Mouse (Mus musculus): ENCODE measurements at regions not wholly inside any gene's neighbourhood (a gene's known extent, or its start where the extent isn't known, plus 50 kb on each side); places are given as distances from the start of the nearest gene placed in this dataset.

DNA sequence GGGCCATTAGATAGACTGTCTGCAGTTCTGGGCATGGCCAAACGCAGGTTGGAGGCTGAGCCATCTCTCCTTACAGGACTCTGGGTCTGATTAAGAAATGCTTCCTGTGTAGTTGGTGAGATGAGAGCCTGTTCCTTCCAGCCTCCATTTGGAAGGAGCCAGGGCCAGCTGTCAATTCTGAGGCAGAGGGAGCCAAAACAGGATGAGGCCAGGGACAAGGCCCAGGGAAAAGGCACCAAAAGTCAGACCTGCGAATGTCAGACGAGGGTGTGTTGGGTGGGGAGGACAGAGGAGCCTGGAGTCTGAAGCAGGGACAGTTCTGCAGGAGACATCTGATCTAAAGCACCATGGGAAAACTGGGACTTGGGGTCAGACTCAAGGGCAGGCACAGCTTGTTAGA lies 335.9 kb upstream of the Trpc7 start:
- no peak overlapping the region for H3K4me3 ChIP-seq
- no peaks in the 10 kb centered on the region for H3K27me3 ChIP-seq (ENCODE audit: insufficient read depth, poor library complexity, severe bottlenecking)
- no peak overlapping the region for H3K27ac ChIP-seq
- peaks cover 5% of the 10 kb centered on the region; the same call in 1 of the 2 replicates for H3K4me1 ChIP-seq
- no peak for DNase-seq (ENCODE audit: low spot score)
- no peaks in the 10 kb centered on the region for H3K9me3 ChIP-seq
- no peaks in the 10 kb centered on the region for H3K36me3 ChIP-seq
- WGBS: 46% methylated on average over 3 of the region's 3 CpGs

DNA sequence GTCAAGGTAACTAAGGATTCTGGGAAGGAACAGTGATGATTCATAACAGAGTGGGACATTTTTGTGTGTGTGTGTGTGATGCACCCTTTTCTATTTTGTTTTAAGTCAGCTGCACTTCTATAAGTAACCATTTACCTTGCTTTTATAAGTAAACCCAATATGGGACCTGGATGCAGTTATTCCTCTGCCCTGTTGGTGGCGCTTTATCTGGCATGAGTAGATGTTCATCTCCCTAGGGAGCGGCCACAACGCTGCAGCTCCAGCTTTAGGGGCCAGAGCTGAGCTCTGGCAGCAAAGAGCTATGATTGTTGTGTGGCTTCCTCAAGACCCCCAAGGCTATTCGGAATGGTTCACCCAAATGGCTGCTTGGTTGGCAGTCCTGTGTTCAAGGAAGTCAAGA lies 334.5 kb upstream of the Trpc7 start:
- peaks cover 5% of the 10 kb centered on the region; the same call in 1 of the 2 replicates for H3K4me1 ChIP-seq
- H3K9me3 ChIP-seq: no peaks in the 10 kb centered on the region
- no peak overlapping the region for H3K27ac ChIP-seq
- 52% methylated on average over 4 of the region's 4 CpGs for WGBS
- H3K27me3 ChIP-seq (ENCODE audit: insufficient read depth, poor library complexity, severe bottlenecking): no peaks in the 10 kb centered on the region
- DNase-seq (ENCODE audit: low spot score): no peak
- no peak overlapping the region for H3K4me3 ChIP-seq
- no peaks in the 10 kb centered on the region for H3K36me3 ChIP-seq

DNA sequence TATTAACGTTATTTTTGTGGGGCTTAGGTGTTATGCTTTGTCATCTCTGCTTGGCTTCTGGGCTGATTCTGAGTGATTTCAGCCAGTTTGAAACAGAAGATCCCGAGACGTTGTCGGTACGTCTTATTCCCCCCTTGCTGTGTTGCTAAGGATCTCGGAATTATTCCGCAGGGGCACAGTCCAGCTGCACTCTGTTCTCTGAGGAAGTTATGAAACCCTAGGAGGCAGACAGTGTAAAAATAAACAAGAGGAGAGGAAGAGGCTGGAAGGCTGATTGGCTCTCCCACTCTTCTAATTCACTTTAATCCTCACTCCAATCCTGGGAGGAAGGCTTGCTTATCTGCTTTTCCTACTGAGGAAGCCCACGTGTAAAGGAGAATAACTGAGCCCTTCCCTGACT lies 325.3 kb upstream of the Trpc7 start:
- no peaks in the 10 kb centered on the region for H3K36me3 ChIP-seq
- WGBS: 69% methylated on average over 8 of the region's 8 CpGs
- no peaks in the 10 kb centered on the region for H3K9me3 ChIP-seq
- no peak overlapping the region for H3K27ac ChIP-seq
- H3K4me1 ChIP-seq: peaks cover 18% of the 10 kb centered on the region
- no peak overlapping the region for H3K4me3 ChIP-seq
- H3K27me3 ChIP-seq (ENCODE audit: insufficient read depth, poor library complexity, severe bottlenecking): no peaks in the 10 kb centered on the region; the same call in 1 of the 2 replicates
- DNase-seq (ENCODE audit: low spot score): no peak

DNA sequence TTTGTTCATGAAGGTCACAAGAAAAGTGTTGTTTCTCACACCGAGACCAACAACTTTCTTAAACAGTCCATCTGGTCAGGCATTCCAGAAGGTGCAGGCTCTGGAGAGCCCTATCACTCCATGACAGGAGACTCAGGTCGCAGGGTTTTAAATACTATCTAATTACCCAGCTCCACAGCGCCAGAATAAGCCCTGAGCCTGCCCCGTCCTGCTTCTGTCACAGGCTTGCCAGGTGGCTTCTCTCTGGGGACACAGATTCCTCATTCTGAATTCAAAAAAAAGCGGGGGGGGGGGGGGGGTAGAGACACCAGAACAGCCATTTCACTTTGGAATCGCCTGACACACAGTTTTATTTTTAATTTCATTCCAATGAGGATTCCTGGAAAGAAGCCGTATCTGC lies 320.4 kb upstream of the Trpc7 start:
- Histone ChIP-seq H3K4me1 (peaks cover 22% of the 10 kb centered on the region), H3K9me3 (no peaks in the 10 kb centered on the region), H3K36me3 (no peaks in the 10 kb centered on the region), H3K4me3 (no peak overlapping the region), H3K27me3 (ENCODE audit: insufficient read depth, poor library complexity, severe bottlenecking) (no peaks in the 10 kb centered on the region), H3K27ac (no peak overlapping the region)
- no peak for DNase-seq (ENCODE audit: low spot score)
- WGBS: 40% methylated on average over 7 of the region's 7 CpGs

DNA sequence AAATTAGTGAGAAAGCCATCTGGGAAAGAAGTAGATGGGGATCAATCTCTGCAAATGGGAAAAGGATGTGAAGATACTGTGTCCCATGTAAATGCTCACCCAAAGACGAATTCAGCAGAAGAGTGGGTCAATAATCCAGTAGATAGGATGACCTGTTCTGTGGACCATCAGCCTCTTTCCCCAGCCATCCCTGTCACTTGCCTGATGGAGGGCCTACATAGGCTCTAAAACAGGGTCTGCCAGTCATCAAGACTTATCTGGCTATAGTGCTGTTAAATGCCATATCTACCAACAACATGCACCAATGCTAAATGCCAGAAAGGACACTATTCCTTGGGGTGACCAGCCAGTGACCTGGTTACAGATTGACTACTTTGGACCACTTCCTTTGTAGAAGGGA lies 316.5 kb upstream of the Trpc7 start:
- DNase-seq (ENCODE audit: low spot score): no peak
- WGBS: 52% methylated on average over 1 of the region's 1 CpGs

DNA sequence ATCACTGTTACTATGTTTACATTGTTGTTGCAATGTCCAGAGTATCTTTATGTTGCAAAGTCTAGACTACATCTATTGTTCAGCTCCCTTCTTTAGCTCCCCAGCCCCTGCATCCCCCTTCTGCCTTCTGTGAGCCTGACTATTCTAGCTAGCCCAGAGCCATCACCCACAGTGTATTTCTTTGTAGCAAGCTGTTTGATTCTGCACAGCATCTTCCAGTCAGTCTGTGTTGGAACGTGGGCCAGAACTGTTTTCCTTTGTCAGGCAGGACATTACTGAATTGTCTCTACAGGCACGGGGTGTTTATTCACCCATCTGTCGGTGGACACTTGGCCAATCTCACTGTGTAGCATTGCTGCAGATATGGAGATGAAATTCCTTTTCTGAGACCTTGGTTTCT lies 295.4 kb upstream of the Trpc7 start:
- H3K36me3 ChIP-seq: no peaks in the 10 kb centered on the region
- no peaks in the 10 kb centered on the region for H3K4me1 ChIP-seq
- 68% methylated on average over 3 of the region's 3 CpGs for WGBS
- DNase-seq (ENCODE audit: low spot score): no peak
- no peak overlapping the region for H3K4me3 ChIP-seq
- no peaks in the 10 kb centered on the region for H3K27me3 ChIP-seq (ENCODE audit: insufficient read depth, poor library complexity, severe bottlenecking)
- no peaks in the 10 kb centered on the region for H3K9me3 ChIP-seq
- no peak overlapping the region for H3K27ac ChIP-seq

More for the DNA sequence above, 316.5 kb upstream of the Trpc7 start:
- H3K27me3 ChIP-seq (ENCODE audit: insufficient read depth, poor library complexity, severe bottlenecking): no peaks in the 10 kb centered on the region
- no peak overlapping the region for H3K27ac ChIP-seq
- H3K9me3 ChIP-seq: no peaks in the 10 kb centered on the region
- H3K36me3 ChIP-seq: no peaks in the 10 kb centered on the region
- no peak overlapping the region for H3K4me3 ChIP-seq
- H3K4me1 ChIP-seq: peaks cover 5% of the 10 kb centered on the region; the same call in 1 of the 2 replicates

DNA sequence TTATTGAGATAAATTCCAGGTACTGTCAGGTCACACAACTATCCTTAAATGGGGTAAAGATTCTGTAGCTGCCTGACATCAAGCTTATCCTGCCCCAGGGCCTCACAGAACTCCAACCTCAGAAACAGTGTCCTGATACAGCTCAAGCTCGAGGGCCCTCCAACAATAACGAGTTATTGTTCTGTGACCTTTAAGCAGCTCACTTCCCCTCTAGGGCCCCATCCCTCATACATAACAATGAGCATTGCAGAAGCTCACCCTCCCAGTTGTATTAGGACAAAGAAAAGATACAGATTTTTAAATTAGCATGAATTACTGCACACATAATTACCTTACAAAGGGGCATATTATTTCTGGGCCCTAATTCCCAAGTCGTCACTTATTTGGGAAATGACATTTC lies 293.5 kb upstream of the Trpc7 start:
- Histone ChIP-seq H3K27ac (no peak overlapping the region), H3K27me3 (ENCODE audit: insufficient read depth, poor library complexity, severe bottlenecking) (no peaks in the 10 kb centered on the region), H3K36me3 (no peaks in the 10 kb centered on the region), H3K9me3 (no peaks in the 10 kb centered on the region), H3K4me1 (peaks cover 5% of the 10 kb centered on the region), H3K4me3 (no peak overlapping the region)
- no peak for DNase-seq (ENCODE audit: low spot score)
- WGBS: 65% methylated on average over 3 of the region's 3 CpGs

DNA sequence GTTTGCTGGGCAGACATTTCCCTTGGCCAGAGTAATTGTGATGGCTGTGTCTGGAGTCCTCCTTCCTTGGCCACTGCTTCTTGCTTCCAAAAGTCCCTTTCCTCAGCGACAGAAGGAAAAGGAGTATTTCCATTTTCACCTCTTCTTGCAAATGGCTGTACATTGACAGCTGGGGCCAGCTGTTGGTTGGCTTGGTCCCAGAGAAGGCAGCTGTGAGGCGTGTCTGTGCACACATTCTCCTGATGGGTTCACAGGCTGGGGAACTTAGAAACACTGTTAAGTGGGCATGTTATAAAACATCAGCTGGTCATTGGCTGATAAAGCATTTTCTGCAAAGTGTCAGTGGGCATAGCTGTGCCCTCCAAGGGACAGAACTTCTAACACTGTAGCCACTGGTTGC lies 290.4 kb upstream of the Trpc7 start:
- no peak for DNase-seq (ENCODE audit: low spot score)
- Histone ChIP-seq H3K36me3 (no peaks in the 10 kb centered on the region), H3K9me3 (no peaks in the 10 kb centered on the region), H3K4me3 (no peak overlapping the region), H3K4me1 (peaks cover 15% of the 10 kb centered on the region), H3K27ac (no peak overlapping the region), H3K27me3 (ENCODE audit: insufficient read depth, poor library complexity, severe bottlenecking) (no peaks in the 10 kb centered on the region)
- WGBS: 80% methylated on average over 2 of the region's 2 CpGs

DNA sequence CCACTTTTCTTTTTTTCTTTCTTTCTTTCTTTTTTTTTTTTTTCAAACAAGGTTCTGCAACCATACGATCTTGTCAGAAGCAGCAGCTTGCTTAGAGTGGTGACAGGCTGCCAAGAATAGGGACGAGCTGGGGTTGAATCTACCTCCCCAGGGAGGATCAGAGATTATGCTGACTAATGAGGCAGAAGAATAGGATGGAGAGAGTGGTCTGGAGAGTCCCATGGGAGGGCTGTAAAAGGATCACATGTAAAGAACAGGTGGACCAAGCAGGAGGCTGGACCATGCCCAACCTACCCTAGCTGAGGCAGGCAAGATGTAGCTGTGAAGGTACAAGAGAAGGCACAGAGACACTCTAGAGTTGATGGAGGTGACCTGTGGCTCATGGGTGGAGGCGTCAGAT lies 274.4 kb upstream of the Trpc7 start:
- Histone ChIP-seq H3K36me3 (no peaks in the 10 kb centered on the region), H3K4me3 (no peak overlapping the region), H3K27ac (no peak overlapping the region), H3K9me3 (no peaks in the 10 kb centered on the region), H3K27me3 (ENCODE audit: insufficient read depth, poor library complexity, severe bottlenecking) (no peaks in the 10 kb centered on the region), H3K4me1 (peaks cover 8% of the 10 kb centered on the region; the same call in 1 of the 2 replicates)
- 59% methylated on average over 3 of the region's 3 CpGs for WGBS
- no peak for DNase-seq (ENCODE audit: low spot score)

DNA sequence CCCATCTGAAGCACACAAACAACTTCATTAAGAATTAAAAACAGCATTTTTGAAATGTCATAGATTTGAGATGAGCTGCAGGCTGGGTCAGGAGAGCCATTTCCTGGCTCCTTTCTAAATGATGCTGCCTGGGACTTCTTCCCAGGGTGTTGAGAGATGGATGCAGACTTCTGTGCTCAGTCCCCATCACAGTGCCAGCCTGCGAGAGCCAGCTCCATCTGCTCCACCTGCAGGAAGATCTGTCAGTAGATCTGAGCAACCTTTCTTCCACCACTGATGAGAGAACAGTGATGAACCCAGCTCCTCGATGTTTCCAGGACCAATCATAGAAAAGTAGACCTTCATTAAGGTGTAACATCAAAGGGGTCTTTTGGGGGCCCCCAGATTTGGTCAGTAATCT lies 273.8 kb upstream of the Trpc7 start:
- Histone ChIP-seq H3K9me3 (no peaks in the 10 kb centered on the region), H3K27me3 (ENCODE audit: insufficient read depth, poor library complexity, severe bottlenecking) (no peaks in the 10 kb centered on the region), H3K4me1 (peaks cover 8% of the 10 kb centered on the region; the same call in 1 of the 2 replicates), H3K36me3 (no peaks in the 10 kb centered on the region), H3K4me3 (no peak overlapping the region), H3K27ac (no peak overlapping the region)
- no peak for DNase-seq (ENCODE audit: low spot score)
- WGBS: 72% methylated on average over 2 of the region's 2 CpGs

DNA sequence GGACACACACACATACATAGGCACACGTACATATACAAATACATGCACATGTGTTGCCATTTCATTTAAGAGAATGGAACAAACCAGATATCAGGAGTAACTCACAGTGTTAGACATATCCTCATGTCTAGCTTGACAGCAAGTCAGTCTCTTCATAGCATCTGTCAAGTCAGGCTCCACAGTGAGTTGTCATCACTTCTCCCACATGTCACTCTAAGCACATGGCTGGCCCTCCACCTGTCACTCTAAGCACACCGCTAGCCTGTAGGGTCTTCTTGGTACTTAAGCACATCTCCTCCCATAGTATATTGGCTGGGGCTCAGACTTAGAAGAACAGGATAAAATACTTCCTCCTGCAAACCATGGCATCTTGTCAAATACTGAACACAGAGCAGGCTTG lies 269.6 kb upstream of the Trpc7 start:
- H3K27me3 ChIP-seq (ENCODE audit: insufficient read depth, poor library complexity, severe bottlenecking): no peaks in the 10 kb centered on the region
- WGBS: 79% methylated on average over 2 of the region's 2 CpGs
- H3K27ac ChIP-seq: no peak overlapping the region
- no peaks in the 10 kb centered on the region for H3K36me3 ChIP-seq
- no peaks in the 10 kb centered on the region for H3K4me1 ChIP-seq
- no peak overlapping the region for H3K4me3 ChIP-seq
- no peaks in the 10 kb centered on the region for H3K9me3 ChIP-seq
- DNase-seq (ENCODE audit: low spot score): no peak

DNA sequence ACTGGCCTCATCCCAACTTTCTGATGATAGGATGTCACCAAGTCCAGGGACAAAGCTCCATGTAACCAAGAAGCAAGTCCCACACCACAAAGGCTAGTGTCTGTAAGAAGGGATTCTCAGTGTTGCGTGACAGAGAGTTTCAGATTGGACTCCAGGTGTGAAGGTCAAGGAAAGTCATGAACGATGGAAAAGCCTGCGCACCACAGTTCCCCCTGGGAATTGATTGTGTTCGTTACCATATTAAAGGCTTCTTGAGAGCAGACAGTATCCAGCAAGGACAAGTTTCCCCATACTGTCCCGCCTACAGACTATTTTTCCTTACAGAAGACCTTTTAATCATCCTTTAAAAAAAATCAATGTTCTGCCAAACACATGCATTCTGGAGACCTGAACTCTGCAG lies 257.0 kb upstream of the Trpc7 start:
- no peak for DNase-seq (ENCODE audit: low spot score)
- no peak overlapping the region for H3K27ac ChIP-seq
- no peaks in the 10 kb centered on the region for H3K9me3 ChIP-seq
- H3K36me3 ChIP-seq: no peaks in the 10 kb centered on the region
- 0 out of 2 replicates have a peak, but pooled peaks cover 4% of the 10 kb centered on the region for H3K27me3 ChIP-seq (ENCODE audit: insufficient read depth, poor library complexity, severe bottlenecking)
- 82% methylated on average over 5 of the region's 5 CpGs for WGBS
- no peak overlapping the region for H3K4me3 ChIP-seq
- H3K4me1 ChIP-seq: no peaks in the 10 kb centered on the region

DNA sequence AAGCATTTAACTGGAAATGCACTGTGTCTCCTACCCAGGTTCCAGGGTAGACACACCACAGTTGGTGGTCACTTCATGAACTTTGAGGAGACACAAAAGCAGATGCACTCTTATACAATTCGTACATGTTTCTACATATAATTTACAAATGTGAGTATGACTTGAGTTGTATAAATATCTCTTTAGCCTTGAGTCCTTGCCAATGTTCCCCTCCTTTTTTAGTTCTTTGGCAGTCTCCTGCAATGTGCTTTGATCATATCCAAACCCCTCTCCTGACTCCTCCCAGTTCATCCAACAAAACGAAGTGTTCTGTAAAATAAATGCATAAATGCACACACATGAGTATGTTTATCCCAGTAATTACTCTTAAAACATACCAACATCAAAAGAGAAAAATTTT lies 251.8 kb upstream of the Trpc7 start:
- Histone ChIP-seq H3K4me1 (peaks cover 2% of the 10 kb centered on the region; the same call in 1 of the 2 replicates), H3K4me3 (no peak overlapping the region), H3K27ac (no peak overlapping the region), H3K9me3 (no peaks in the 10 kb centered on the region), H3K27me3 (ENCODE audit: insufficient read depth, poor library complexity, severe bottlenecking) (no peaks in the 10 kb centered on the region), H3K36me3 (no peaks in the 10 kb centered on the region)
- DNase-seq (ENCODE audit: low spot score): no peak
- 82% methylated on average over 2 of the region's 2 CpGs for WGBS

DNA sequence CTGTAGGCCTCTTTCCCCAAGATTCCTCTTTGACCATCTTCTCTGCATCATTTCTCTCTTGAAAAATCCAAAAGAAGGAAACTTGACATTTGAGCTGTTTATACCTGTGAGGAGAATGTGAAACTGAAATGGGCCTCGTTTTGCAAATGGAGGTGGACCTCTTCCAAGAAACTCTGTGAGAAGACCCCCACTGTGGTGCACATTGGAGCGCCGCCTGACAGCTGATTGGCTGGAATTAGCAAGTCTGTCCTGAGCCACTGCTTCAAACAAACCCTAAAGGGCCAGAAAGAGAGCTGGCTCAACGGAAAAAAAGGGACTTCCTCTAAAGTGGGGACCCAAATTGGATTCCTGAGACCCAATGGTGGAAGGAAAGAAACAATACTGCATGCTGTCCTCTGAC lies 250.9 kb upstream of the Trpc7 start:
- Histone ChIP-seq H3K36me3 (no peaks in the 10 kb centered on the region), H3K4me3 (no peak overlapping the region), H3K27ac (no peak overlapping the region), H3K9me3 (no peaks in the 10 kb centered on the region), H3K27me3 (ENCODE audit: insufficient read depth, poor library complexity, severe bottlenecking) (no peaks in the 10 kb centered on the region), H3K4me1 (peaks cover 6% of the 10 kb centered on the region; the same call in 1 of the 2 replicates)
- DNase-seq (ENCODE audit: low spot score): no peak
- 41% methylated on average over 4 of the region's 4 CpGs for WGBS

All from heart, embryonic 10.5 days (tissue).